Mouse (Mus musculus): Measurements from ENCODE around the gene Ehd1.
A peak's percentile ranks its signal among the peaks of the same experiment; 100 is the strongest.

Ehd1 gene

DNA sequence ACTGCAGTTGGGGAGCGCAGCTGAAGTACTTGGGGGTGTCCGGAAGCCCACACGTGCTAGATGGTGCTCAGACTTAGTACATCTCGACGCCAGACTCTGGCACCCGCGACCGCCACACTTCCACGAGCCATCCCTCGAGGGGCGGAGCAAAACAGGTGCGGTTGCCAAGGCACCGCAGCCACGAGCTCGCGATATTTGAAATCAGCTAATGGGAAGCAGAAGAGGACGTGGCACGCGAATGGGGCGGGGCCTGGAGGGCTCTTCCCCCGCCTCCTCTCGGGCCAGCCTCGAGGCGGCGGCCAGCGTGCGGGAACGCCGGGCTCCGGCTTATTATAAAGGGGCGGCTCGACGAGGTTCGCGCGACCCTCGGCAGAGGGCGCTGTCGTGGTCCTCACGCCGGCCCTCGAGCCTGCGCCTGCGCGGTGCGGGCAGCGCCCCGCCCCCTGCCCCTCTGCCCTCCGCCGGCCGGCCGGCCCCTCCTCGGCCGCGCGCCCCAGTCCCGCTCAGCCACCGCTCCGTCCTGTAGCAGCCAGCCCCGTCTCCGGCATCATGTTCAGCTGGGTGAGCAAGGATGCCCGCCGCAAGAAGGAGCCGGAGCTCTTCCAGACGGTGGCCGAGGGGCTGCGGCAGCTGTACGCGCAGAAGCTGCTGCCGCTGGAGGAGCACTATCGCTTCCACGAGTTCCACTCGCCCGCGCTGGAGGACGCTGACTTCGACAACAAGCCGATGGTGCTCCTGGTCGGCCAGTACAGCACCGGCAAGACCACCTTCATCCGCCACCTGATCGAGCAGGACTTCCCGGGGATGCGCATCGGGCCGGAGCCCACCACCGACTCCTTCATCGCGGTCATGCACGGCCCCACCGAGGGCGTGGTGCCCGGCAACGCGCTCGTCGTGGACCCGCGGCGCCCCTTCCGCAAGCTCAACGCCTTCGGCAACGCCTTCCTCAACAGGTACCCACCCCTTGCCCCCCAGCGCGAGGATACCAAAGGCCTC is at the start of gene Ehd1:
Gene Ehd1 (plus strand): TSS at position 300 of the 996 bp plus-strand sequence.
- peak; percentile 97 for DNase-seq (ENCODE audit: low spot score)

DNA sequence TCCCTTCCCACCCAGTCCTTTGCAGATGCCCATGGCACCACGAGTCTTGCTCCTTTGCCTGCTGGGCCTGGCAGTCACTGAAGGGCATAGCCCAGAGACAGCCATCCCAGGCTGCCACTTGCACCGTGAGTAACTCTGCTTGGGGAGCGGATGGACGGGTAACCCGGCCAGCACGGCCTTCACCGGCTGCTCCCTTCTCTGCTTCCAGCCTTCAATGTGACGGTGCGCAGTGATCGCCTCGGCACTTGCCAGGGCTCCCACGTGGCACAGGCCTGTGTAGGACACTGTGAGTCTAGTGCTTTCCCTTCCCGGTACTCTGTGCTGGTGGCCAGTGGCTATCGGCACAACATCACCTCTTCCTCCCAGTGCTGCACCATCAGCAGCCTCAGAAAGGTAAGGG is 49.8 kb upstream of the Ehd1 start:
- DNase-seq (ENCODE audit: low spot score) = no peak

- no peak for DNase-seq (ENCODE audit: low spot score)
Observed at GRCm38 (mm10) chr19:6227864-6228263, 48.7 kb upstream of the Ehd1 start.

- no peak for DNase-seq (ENCODE audit: low spot score)
Observed at GRCm38 (mm10) chr19:6230411-6230810, 46.1 kb upstream of the Ehd1 start.

DNA sequence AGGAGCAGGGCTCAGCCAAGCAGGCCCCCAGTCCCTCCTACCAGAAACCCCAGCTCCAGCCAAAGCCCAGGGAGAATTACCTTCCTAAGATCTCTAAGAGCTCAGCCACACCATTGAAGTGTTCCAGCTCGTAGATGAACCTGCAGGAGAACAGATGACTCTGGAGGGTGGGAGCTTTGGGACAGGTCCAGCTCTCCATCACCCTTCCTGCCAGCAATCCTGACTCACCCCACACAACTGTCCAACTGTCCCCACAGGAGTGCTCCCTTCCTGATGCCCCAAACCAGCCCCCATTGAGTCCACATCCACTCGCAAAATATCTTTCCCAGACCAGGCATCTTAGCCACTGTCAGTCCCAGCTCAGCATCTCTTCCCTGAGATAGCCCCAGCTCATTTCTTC is 45.5 kb upstream of the Ehd1 start:
- DNase-seq (ENCODE audit: low spot score) = no peak

GRCm38 (mm10) chr19:6233647-6234046 is 42.9 kb upstream of the Ehd1 start:
- no peak for DNase-seq (ENCODE audit: low spot score)

- no peak for DNase-seq (ENCODE audit: low spot score)
Observed at GRCm38 (mm10) chr19:6234337-6235083, 42.0 kb upstream of the Ehd1 start.

DNA sequence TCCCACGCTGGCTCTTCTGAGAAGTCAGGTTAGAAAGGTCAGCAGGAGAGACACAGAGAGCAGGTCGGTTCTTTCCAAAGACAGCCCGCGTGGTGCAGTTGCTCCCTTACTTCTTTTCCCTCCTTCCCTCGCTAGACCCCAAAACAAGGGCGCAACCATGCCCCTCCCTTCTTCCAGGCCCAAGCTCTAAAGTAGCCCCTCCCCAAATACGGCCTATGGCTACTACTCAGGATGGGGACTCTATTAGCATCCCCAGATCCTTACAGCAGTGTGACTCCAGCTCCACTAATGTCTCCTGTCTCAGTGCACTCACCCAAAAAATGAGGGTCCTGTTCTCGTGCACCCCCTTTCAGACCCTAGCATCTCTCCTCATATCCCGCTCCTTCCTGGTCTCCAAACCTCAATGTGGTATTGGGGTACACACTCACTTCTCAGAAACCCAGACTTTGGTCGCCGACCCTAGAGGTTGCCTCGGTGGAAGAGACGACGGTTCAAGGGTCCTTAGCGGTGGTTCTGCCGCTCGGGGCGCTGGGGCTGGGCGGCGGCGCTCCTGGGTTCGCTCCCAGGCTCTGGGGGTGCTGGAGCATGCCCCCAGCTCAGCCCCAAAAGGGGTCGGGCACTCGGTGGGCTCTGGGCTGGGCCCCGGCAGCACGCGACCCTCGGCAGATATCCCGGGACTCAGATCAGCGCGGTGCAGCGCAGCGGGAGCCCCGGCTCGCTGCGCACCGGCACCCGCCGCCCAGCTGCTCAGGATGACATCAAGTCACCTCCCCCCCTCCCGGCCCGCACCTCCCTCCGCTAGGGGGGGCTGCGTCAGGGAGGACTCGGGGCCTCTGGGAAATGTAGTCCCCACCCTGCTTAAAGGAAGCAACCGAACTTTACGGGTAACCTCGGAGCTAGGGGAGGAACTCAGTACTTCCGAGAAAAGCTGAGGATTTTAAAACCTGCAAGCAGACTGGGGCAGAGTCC is 41.2 kb upstream of the Ehd1 start, which contains the start of gene Ppp2r5b:
Gene Ppp2r5b (minus strand): TSS at position 789 of the 969 bp plus-strand sequence.
- peak; percentile 90 for DNase-seq (ENCODE audit: low spot score)

DNA sequence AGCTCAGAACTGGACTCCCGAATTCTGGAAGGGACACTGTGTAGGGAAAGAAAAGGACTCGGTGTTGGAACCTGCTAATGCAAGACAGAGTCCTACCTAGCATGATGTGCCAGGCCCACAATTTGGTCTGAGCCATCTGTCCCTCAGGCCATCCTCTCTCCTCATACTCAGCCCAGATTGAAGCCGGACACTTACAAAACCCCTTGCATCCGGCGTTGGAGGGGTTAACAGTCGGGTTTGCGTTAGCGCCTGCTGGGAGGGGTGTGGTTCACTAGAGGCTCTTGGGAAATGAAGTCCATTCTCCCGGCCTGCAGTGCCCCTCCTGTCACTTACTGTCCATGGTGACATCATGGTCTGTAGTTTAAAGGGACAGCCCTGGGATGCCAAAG is 40.5 kb upstream of the Ehd1 start:
- peak; percentile 83 for DNase-seq (ENCODE audit: low spot score)

GRCm38 (mm10) chr19:6236842-6237241 is 39.7 kb upstream of the Ehd1 start:
- DNase-seq (ENCODE audit: low spot score) = no peak

GRCm38 (mm10) chr19:6238740-6239139 is 37.8 kb upstream of the Ehd1 start:
- no peak for DNase-seq (ENCODE audit: low spot score)

GRCm38 (mm10) chr19:6240136-6240535 is 36.4 kb upstream of the Ehd1 start:
- peak; percentile 72 for DNase-seq (ENCODE audit: low spot score)

DNA sequence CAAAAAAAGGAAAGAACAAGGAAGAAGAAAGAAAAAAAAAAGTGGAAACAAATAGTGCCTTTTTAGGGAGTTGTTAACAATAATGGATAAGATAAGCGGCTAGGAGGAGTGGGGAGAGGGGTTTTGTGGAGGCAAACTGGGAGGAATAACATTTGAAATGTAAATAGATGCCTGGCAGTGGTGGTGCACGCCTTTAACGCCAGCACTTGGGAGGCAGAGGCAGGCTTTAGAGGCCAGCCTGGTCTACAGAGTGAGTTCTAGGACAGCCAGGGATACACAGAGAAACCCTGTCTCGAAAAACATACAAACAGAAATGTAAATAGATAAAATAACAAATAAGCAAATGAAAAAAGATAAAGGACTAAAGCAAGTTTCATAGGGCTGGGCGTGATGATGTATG is 35.8 kb upstream of the Ehd1 start:
- no peak for DNase-seq (ENCODE audit: low spot score)

DNA sequence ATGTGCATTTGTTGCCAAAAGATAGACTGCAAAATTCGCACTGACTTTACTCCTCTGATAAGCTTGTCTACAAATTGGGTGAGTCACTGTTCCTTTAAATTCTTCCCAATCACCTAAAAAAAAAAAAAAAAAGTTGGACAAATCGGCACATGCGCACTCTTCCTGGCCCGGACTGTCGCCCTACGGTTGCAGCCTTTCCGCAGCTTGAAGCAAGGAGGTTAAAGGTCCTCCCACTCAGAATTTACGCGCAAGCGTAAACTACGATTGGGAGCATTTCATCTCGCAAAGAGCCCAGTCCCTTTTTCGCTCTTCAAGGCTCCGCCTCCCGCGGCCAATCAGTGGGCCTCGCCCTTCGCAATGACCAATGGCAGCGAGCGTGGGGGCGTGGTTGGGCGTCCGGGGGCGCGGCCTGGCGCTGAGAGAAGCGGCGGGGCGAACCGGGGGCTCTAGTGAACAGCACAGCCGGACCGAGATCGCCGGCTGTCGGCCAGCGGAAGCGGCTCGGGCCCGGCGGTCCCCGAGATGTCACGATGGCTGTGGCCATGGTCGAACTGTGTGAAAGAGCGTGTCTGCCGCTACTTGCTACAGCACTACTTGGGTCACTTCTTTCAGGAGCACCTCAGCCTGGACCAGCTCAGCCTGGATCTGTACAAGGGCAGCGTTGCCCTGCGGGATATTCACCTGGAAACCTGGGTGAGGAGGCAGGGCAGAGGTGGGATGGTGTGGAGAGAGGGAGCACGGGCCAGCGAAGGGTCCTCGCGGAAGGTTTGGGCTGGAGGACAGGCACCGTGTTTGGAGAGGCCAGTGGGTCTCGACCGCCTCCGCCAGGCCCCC is 35.0 kb upstream of the Ehd1 start, which contains the start of gene Atg2a:
Gene Atg2a (plus strand): TSS at position 395 of the 834 bp plus-strand sequence.
- DNase-seq (ENCODE audit: low spot score) = peak; percentile 99

DNA sequence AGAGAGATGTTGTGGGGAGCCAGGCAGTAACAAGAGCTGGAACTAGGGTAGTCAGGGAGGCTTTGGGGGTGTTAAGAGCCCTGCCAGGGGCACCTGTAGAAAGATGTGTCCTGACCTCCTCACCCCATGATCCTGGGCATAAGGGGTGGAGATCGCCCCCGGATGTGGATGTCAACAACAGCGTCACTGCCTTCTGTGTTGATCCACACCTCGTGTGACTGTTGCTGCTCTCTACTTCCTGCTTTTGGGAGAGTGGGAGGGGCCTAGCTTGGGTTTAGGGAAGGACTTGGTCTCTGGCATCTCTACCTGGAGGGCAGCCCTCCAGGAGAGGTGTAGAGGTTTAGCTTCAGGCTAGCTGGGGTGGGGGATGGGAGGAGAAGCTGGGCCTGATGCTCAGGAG is 34.2 kb upstream of the Ehd1 start:
- DNase-seq (ENCODE audit: low spot score) = peak; percentile 61

GRCm38 (mm10) chr19:6243226-6243625 is 33.3 kb upstream of the Ehd1 start:
- no peak for DNase-seq (ENCODE audit: low spot score)

DNA sequence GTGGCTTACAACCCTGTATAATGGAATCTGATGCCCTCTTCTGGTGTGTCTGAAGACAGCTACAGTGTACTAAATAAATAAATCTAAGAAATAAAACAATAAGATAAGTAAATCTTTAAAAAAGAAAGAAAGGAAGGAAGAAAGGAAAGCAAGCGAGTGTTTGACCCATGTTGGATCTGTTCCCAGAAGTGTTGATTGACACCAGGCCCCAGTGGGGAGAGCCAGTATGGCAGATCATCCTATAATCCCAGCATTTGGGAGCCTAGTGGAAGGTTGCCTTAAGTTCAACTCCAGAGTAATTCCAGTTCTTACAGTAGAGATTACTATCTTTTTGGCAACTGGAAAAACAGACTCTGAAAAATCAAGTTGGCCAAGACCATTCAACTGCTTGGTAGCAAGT is 30.7 kb upstream of the Ehd1 start:
- DNase-seq (ENCODE audit: low spot score) = no peak

- DNase-seq (ENCODE audit: low spot score) = no peak
Observed at GRCm38 (mm10) chr19:6247526-6248300, 28.8 kb upstream of the Ehd1 start.

DNA sequence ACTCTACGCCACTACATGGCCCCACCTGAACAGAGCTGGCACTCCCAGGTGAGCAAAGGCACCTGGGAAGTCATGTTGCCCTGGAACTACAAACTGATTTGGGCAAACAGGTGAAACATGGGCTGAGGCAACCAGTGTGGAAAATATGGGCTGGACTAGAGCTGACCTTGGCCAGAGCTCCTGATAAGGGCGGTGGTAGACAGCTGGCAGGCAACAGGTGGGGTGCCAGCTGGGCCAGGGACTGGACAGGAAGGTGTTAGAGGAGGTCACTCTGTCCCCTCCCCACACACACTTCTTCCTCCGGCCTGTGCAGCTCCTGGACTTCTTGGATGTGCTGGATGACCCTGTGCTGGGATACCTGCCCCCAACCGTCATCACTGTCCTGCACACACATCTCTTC is 23.5 kb upstream of the Ehd1 start:
- DNase-seq (ENCODE audit: low spot score) = no peak

GRCm38 (mm10) chr19:6260428-6260827 is 16.1 kb upstream of the Ehd1 start:
- no peak for DNase-seq (ENCODE audit: low spot score)

Measured in c-Kit-positive CD71-positive TER-119-positive erythroid progenitor cells, embryonic 14.5 days (primary cell).